Mouse (Mus musculus): ENCODE measurements around the gene Slc25a21. TPM values are rescaled to one million over a fixed set of nuclear protein-coding genes. Genes with fewer than 3 reads are reported as not detected.

Slc25a21 gene
- total RNA-seq, 1 experiment, result 0.54 TPM

DNA sequence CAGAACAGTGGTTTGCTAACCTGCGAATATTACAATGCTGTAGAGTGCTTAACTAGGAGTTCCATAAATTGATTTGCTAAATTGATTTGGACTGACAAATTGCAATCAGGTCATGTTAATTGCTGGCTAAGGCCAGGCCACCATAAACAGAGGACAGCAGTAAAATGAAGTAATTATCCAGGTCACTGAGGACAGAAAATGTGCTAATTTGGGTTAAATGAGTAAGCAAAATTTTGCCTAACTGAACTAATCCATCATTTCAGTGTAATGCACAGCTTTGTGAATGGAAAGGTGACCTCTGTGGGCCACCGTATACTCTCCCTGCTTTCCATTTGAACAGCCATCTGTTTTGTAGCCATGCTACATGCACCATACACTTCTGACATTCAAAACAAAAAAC is 124.7 kb downstream of the Slc25a21 start:
- TF ChIP-seq ZNF384 (IDR thresholded peaks at IDR 0.05; ENCODE audit: low read depth, low read length), result no peak
- no peak for TF ChIP-seq MAFK (IDR thresholded peaks at IDR 0.05; ENCODE audit: insufficient read depth, low read depth, low read length)
- no peak for TF ChIP-seq ZC3H11A (IDR thresholded peaks at IDR 0.05; ENCODE audit: borderline replicate concordance, low read depth, low read length)
- TF ChIP-seq CHD2 (IDR thresholded peaks at IDR 0.05; ENCODE audit: low read depth, low read length), result no peak
- no peak for TF ChIP-seq HCFC1 (IDR thresholded peaks at IDR 0.05; ENCODE audit: borderline replicate concordance, insufficient read depth, low read length)
- Histone ChIP-seq H3K9me3 (ENCODE audit: control insufficient read depth, insufficient read depth, low read depth, low read length) (no peaks in the 10 kb centered on the region), H3K9ac (ENCODE audit: insufficient read depth, low read depth, low read length, poor library complexity, severe bottlenecking) (no peak overlapping the region), H3K36me3 (ENCODE audit: control insufficient read depth, insufficient read depth, low read length, poor library complexity, severe bottlenecking) (no peaks in the 10 kb centered on the region), H3K27ac (ENCODE audit: insufficient read depth, low read depth, low read length, poor library complexity, severe bottlenecking) (no peak overlapping the region), H3K4me1 (ENCODE audit: control insufficient read depth in 2 of 2, insufficient read depth in 2 of 2, low read length in 2 of 2, poor library complexity in 1 of 2) (no peaks in the 10 kb centered on the region), H3K4me3 (ENCODE audit: insufficient read depth in 1 of 2, low read depth in 1 of 2, low read length in 2 of 2, poor library complexity in 1 of 2, severe bottlenecking in 1 of 2) (no peak overlapping the region)
- in situ Hi-C loops (cut with MboI; ENCODE audit: low sequenced_read_pairs in 2 of 2, unreplicated experiment in 2 of 2), result no loop called here
- no peak for DNase-seq (ENCODE audit: low read depth, low spot score)

DNA sequence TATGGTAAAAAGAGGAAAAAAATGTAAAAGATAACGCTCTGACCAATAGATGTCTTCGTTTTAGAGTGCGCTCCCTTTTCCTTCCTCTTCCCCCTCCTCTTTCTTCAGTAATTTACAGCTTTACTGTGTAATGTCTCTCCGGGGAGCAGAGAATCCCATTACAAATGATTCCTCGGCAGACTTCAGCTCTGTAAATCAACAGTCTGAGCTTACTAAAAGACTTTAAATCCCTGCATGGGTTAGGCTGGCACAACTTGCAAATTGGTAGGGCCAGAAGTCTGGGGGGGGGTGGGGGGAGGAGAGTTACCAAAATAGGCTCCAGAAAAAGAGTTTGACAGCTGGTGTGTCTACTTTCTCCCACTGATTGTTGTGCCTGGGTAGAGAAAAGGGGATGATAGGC is 128.7 kb downstream of the Slc25a21 start:
- Histone ChIP-seq H3K36me3 (ENCODE audit: control insufficient read depth, insufficient read depth, low read length, poor library complexity, severe bottlenecking) (no peaks in the 10 kb centered on the region), H3K9ac (ENCODE audit: insufficient read depth, low read depth, low read length, poor library complexity, severe bottlenecking) (no peak overlapping the region), H3K27ac (ENCODE audit: insufficient read depth, low read depth, low read length, poor library complexity, severe bottlenecking) (no peak overlapping the region), H3K9me3 (ENCODE audit: control insufficient read depth, insufficient read depth, low read depth, low read length) (no peaks in the 10 kb centered on the region), H3K4me1 (ENCODE audit: control insufficient read depth in 2 of 2, insufficient read depth in 2 of 2, low read length in 2 of 2, poor library complexity in 1 of 2) (no peaks in the 10 kb centered on the region), H3K4me3 (ENCODE audit: insufficient read depth in 1 of 2, low read depth in 1 of 2, low read length in 2 of 2, poor library complexity in 1 of 2, severe bottlenecking in 1 of 2) (no peak overlapping the region)
- TF ChIP-seq HCFC1 (IDR thresholded peaks at IDR 0.05; ENCODE audit: borderline replicate concordance, insufficient read depth, low read length) (no peak), CHD2 (IDR thresholded peaks at IDR 0.05; ENCODE audit: low read depth, low read length) (no peak)
- in situ Hi-C loops (cut with MboI; ENCODE audit: low sequenced_read_pairs in 2 of 2, unreplicated experiment in 2 of 2), result no loop called here
- DNase-seq (ENCODE audit: low read depth, low spot score), result no peak

DNA sequence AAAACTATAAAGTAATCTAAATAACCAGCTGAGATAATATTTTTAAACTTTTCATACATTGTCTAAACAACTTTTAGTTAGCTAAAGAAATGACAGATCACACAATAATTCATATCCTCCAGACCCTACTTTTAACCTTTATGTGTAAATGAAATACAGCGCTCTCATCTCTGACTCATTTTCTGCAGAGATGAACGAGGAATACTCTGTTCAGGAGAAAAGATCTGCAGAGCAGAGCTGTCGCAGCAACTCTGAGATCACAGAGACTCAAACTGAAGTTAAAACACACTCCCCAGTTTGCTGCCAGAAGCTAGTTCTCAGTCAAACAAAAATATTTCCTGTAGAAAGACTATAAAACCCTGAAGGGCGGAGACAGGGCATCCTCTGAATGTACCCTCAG is 177.5 kb downstream of the Slc25a21 start:
- Histone ChIP-seq H3K9me3 (ENCODE audit: control insufficient read depth, insufficient read depth, low read depth, low read length) (no peaks in the 10 kb centered on the region), H3K27ac (ENCODE audit: insufficient read depth, low read depth, low read length, poor library complexity, severe bottlenecking) (no peak overlapping the region), H3K4me3 (ENCODE audit: insufficient read depth in 1 of 2, low read depth in 1 of 2, low read length in 2 of 2, poor library complexity in 1 of 2, severe bottlenecking in 1 of 2) (no peak overlapping the region), H3K4me1 (ENCODE audit: control insufficient read depth in 2 of 2, insufficient read depth in 2 of 2, low read length in 2 of 2, poor library complexity in 1 of 2) (no peaks in the 10 kb centered on the region), H3K36me3 (ENCODE audit: control insufficient read depth, insufficient read depth, low read length, poor library complexity, severe bottlenecking) (no peaks in the 10 kb centered on the region), H3K9ac (ENCODE audit: insufficient read depth, low read depth, low read length, poor library complexity, severe bottlenecking) (no peak overlapping the region)
- DNase-seq (ENCODE audit: low read depth, low spot score), result no peak
- in situ Hi-C loops (cut with MboI; ENCODE audit: low sequenced_read_pairs in 2 of 2, unreplicated experiment in 2 of 2), result no loop called here
- TF ChIP-seq HCFC1 (IDR thresholded peaks at IDR 0.05; ENCODE audit: borderline replicate concordance, insufficient read depth, low read length), result no peak
- TF ChIP-seq MAFK (IDR thresholded peaks at IDR 0.05; ENCODE audit: insufficient read depth, low read depth, low read length), result no peak

DNA sequence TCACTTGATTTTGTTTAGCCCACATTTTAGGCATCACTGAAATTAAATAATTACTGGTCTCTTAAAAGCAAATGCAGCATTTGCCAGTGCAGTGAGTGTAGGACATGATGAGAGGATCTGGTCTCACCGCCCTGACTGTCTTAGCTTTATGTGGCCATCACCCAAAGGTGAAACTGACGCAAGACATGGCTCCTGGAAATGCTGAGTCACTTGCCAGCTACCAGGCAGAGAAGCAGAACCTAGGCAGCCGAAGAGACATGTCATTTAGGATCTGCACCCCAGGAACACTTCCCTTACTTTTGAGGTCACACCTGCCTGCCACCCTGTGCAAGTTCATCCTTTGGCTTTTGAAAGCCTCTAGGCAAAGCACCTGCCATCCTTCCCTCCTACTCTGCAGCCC is 180.4 kb downstream of the Slc25a21 start:
- TF ChIP-seq CHD2 (IDR thresholded peaks at IDR 0.05; ENCODE audit: low read depth, low read length) (no peak), ZNF384 (IDR thresholded peaks at IDR 0.05; ENCODE audit: low read depth, low read length) (no peak), MAFK (IDR thresholded peaks at IDR 0.05; ENCODE audit: insufficient read depth, low read depth, low read length) (no peak), HCFC1 (IDR thresholded peaks at IDR 0.05; ENCODE audit: borderline replicate concordance, insufficient read depth, low read length) (no peak), ZC3H11A (IDR thresholded peaks at IDR 0.05; ENCODE audit: borderline replicate concordance, low read depth, low read length) (no peak)
- in situ Hi-C loops (cut with MboI; ENCODE audit: low sequenced_read_pairs in 2 of 2, unreplicated experiment in 2 of 2), result no loop called here
- Histone ChIP-seq H3K36me3 (ENCODE audit: control insufficient read depth, insufficient read depth, low read length, poor library complexity, severe bottlenecking) (no peaks in the 10 kb centered on the region), H3K27ac (ENCODE audit: insufficient read depth, low read depth, low read length, poor library complexity, severe bottlenecking) (no peak overlapping the region), H3K9me3 (ENCODE audit: control insufficient read depth, insufficient read depth, low read depth, low read length) (no peaks in the 10 kb centered on the region), H3K4me1 (ENCODE audit: control insufficient read depth in 2 of 2, insufficient read depth in 2 of 2, low read length in 2 of 2, poor library complexity in 1 of 2) (no peaks in the 10 kb centered on the region), H3K4me3 (ENCODE audit: insufficient read depth in 1 of 2, low read depth in 1 of 2, low read length in 2 of 2, poor library complexity in 1 of 2, severe bottlenecking in 1 of 2) (no peak overlapping the region), H3K9ac (ENCODE audit: insufficient read depth, low read depth, low read length, poor library complexity, severe bottlenecking) (no peak overlapping the region)
- no peak for DNase-seq (ENCODE audit: low read depth, low spot score)

DNA sequence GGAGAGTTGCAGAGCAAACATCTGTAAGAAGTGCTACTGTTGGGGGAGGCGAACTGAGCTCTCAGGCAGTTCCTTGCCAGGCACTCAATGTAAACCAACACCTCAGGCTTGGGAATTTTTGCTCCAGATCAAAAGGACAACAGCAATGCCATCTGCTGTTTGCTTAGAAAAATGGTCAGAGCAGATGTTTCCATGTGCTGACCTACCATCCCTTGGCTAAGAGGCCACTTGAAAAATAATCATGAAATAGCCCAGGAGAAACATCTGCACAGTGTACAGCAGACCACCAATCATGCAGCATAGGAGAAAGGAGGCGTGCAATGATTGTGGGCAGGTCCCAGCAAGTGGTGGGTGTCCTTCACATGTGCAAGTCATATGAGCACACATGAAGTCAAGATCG is 180.9 kb downstream of the Slc25a21 start:
- no peak overlapping the region for H3K4me3 ChIP-seq (ENCODE audit: insufficient read depth in 1 of 2, low read depth in 1 of 2, low read length in 2 of 2, poor library complexity in 1 of 2, severe bottlenecking in 1 of 2)
- H3K9ac ChIP-seq (ENCODE audit: insufficient read depth, low read depth, low read length, poor library complexity, severe bottlenecking), result no peak overlapping the region
- in situ Hi-C loops (cut with MboI; ENCODE audit: low sequenced_read_pairs in 2 of 2, unreplicated experiment in 2 of 2), result no loop called here
- no peak for DNase-seq (ENCODE audit: low read depth, low spot score)
- H3K4me1 ChIP-seq (ENCODE audit: control insufficient read depth in 2 of 2, insufficient read depth in 2 of 2, low read length in 2 of 2, poor library complexity in 1 of 2), result no peaks in the 10 kb centered on the region
- TF ChIP-seq CHD2 (IDR thresholded peaks at IDR 0.05; ENCODE audit: low read depth, low read length), result no peak
- no peak for TF ChIP-seq HCFC1 (IDR thresholded peaks at IDR 0.05; ENCODE audit: borderline replicate concordance, insufficient read depth, low read length)
- no peak for TF ChIP-seq MAFK (IDR thresholded peaks at IDR 0.05; ENCODE audit: insufficient read depth, low read depth, low read length)
- TF ChIP-seq ZC3H11A (IDR thresholded peaks at IDR 0.05; ENCODE audit: borderline replicate concordance, low read depth, low read length), result no peak
- no peak for TF ChIP-seq ZNF384 (IDR thresholded peaks at IDR 0.05; ENCODE audit: low read depth, low read length)
- H3K36me3 ChIP-seq (ENCODE audit: control insufficient read depth, insufficient read depth, low read length, poor library complexity, severe bottlenecking), result no peaks in the 10 kb centered on the region
- H3K9me3 ChIP-seq (ENCODE audit: control insufficient read depth, insufficient read depth, low read depth, low read length), result no peaks in the 10 kb centered on the region
- H3K27ac ChIP-seq (ENCODE audit: insufficient read depth, low read depth, low read length, poor library complexity, severe bottlenecking), result no peak overlapping the region
